Mouse (Mus musculus) G1E (cell line): ENCODE measurements around the gene Wnt16. TPM values are rescaled to one million over a fixed set of nuclear protein-coding genes. Genes with fewer than 3 reads are reported as not detected.

Experiments used
- ATAC-seq: 2 replicates; pipeline ENCODE4 v1.8.0; 2016; ENCODE audit warnings: mild to moderate bottlenecking; ENCODE audit not compliant: insufficient number of reproducible peaks, poor library complexity, low FRiP score, severe bottlenecking; ENCODE audit errors: extremely low read depth
- DNase-seq: peaks from one replicate; pipeline ENCODE4 v3.0.0; 2012; ENCODE audit warnings: low spot score
- H3K27me3 ChIP-seq: 2 replicates; pipeline ENCODE4 v1.6.1; 2012; ENCODE audit warnings: mild to moderate bottlenecking, low read length, inconsistent platforms; ENCODE audit not compliant: insufficient read depth
- H3K36me3 ChIP-seq: replicated peaks from 2 replicates; pipeline ENCODE3; 2012; ENCODE audit warnings: mild to moderate bottlenecking, inconsistent platforms
- H3K4me1 ChIP-seq: 2 replicates; pipeline ENCODE4 v1.6.1; 2012; ENCODE audit warnings: low read depth, low read length, inconsistent platforms, mixed read lengths; ENCODE audit not compliant: insufficient read depth
- H3K4me3 ChIP-seq: 2 replicates; pipeline ENCODE4 v1.5.1; 2012; ENCODE audit warnings: low read depth, mild to moderate bottlenecking, inconsistent platforms, low read length, moderate library complexity, mixed read lengths
- H3K9me3 ChIP-seq: replicated peaks from 2 replicates; pipeline ENCODE4 v1.6.1; 2012; ENCODE audit warnings: inconsistent platforms
- CTCF ChIP-seq: IDR thresholded peaks from 2 replicates; pipeline ENCODE4 v1.5.1; 2012; ENCODE audit warnings: low read depth, low read length, inconsistent platforms, mixed read lengths
- GATA1 ChIP-seq: IDR thresholded peaks from 2 replicates; pipeline ENCODE4 v1.6.1; 2012; ENCODE audit warnings: borderline replicate concordance, low read length, inconsistent platforms, mixed read lengths
- GATA2 ChIP-seq: IDR thresholded peaks from 2 replicates; pipeline ENCODE4 v1.6.1; 2012; ENCODE audit warnings: low read depth, low read length, inconsistent platforms, borderline replicate concordance
- POLR2AphosphoS5 ChIP-seq: IDR thresholded peaks from 2 replicates; pipeline ENCODE4 v1.6.1; 2012; ENCODE audit warnings: low read depth, low read length, inconsistent platforms; ENCODE audit not compliant: insufficient replicate concordance
- TAL1 ChIP-seq: conservative IDR thresholded peaks from 2 replicates; pipeline ENCODE4 v1.6.1; 2012; ENCODE audit warnings: low read depth, low read length, inconsistent platforms, mixed read lengths
- polyA plus RNA-seq: library from polyadenylated mRNA; stranded (reverse); fragments of >175 nt; gene quantifications from 2 replicates; pipeline ENCODE4 v1.2.3, GENCODE M21; 2012
- total RNA-seq, 2 experiments: library from RNA; stranded (forward) in 1 of 2; stranded (reverse) in 1 of 2; fragments of 200-1000 nt in 1 of 2; fragments of >200 nt in 1 of 2; fragmentation: Nextera tagmentation in 1 of 2; gene quantifications; 2 replicates each; pipeline ENCODE4 v1.2.3; 2014 to 2017

Wnt16 gene
- total and polyA plus RNA-seq, 3 experiments, result not detected

- TF ChIP-seq TAL1 (no peak), CTCF (peak; percentile 88)
- Histone ChIP-seq H3K36me3 (peaks cover 56% of the 10 kb centered on the region), H3K27me3 (peaks cover 3% of the 10 kb centered on the region; the same call in 1 of the 2 replicates), H3K4me1 (peaks cover 10% of the 10 kb centered on the region), H3K9me3 (no peaks in the 10 kb centered on the region), H3K4me3 (no peak overlapping the region)
- DNase-seq (peak; percentile 42), ATAC-seq (peak; percentile 54)
These were observed 37.5 kb downstream of the Wnt16 start for GRCm38 (mm10) chr6:22325364-22326072.

- no peak overlapping the region for H3K4me3 ChIP-seq
- no peak for ATAC-seq
- H3K27me3 ChIP-seq, result peaks cover 3% of the 10 kb centered on the region; the same call in 1 of the 2 replicates
- H3K9me3 ChIP-seq, result no peaks in the 10 kb centered on the region
- peaks cover 11% of the 10 kb centered on the region for H3K4me1 ChIP-seq
- H3K36me3 ChIP-seq, result peaks cover 57% of the 10 kb centered on the region
- TF ChIP-seq POLR2AphosphoS5 (no peak), CTCF (no peak), GATA2 (no peak), TAL1 (no peak), GATA1 (no peak)
- no peak for DNase-seq
These were observed 38.3 kb downstream of the Wnt16 start for GRCm38 (mm10) chr6:22326289-22326688.

GRCm38 (mm10) chr6:22327091-22327490 is 39.1 kb downstream of the Wnt16 start:
- no peak for TF ChIP-seq TAL1
- TF ChIP-seq CTCF, result no peak
- no peak for TF ChIP-seq POLR2AphosphoS5
- TF ChIP-seq GATA2, result no peak
- no peak for TF ChIP-seq GATA1
- DNase-seq (no peak), ATAC-seq (no peak)
- H3K4me3 ChIP-seq, result no peak overlapping the region
- peaks cover 11% of the 10 kb centered on the region for H3K4me1 ChIP-seq
- no peaks in the 10 kb centered on the region for H3K9me3 ChIP-seq
- peaks cover 59% of the 10 kb centered on the region for H3K36me3 ChIP-seq
- peaks cover 3% of the 10 kb centered on the region; the same call in 1 of the 2 replicates for H3K27me3 ChIP-seq

- no peak for TF ChIP-seq GATA1
- no peak for TF ChIP-seq POLR2AphosphoS5
- TF ChIP-seq TAL1, result no peak
- TF ChIP-seq GATA2, result no peak
- no peak for TF ChIP-seq CTCF
- ATAC-seq (no peak), DNase-seq (no peak)
- Histone ChIP-seq H3K27me3 (peaks cover 3% of the 10 kb centered on the region; the same call in 1 of the 2 replicates), H3K9me3 (no peaks in the 10 kb centered on the region), H3K36me3 (peaks cover 54% of the 10 kb centered on the region), H3K4me1 (peaks cover 12% of the 10 kb centered on the region), H3K4me3 (no peak overlapping the region)
These were observed 39.9 kb downstream of the Wnt16 start for GRCm38 (mm10) chr6:22327931-22328330.

GRCm38 (mm10) chr6:22330169-22330960 is 42.3 kb downstream of the Wnt16 start:
- Histone ChIP-seq H3K36me3 (peaks cover 38% of the 10 kb centered on the region), H3K4me3 (no peak overlapping the region), H3K27me3 (peaks cover 3% of the 10 kb centered on the region; the same call in 1 of the 2 replicates), H3K4me1 (peaks cover 10% of the 10 kb centered on the region), H3K9me3 (no peaks in the 10 kb centered on the region)
- ATAC-seq (no peak), DNase-seq (no peak)
- TF ChIP-seq GATA1, result no peak
- no peak for TF ChIP-seq TAL1
- no peak for TF ChIP-seq GATA2
- no peak for TF ChIP-seq POLR2AphosphoS5
- no peak for TF ChIP-seq CTCF

- Histone ChIP-seq H3K4me3 (no peak overlapping the region), H3K4me1 (peaks cover 6% of the 10 kb centered on the region), H3K9me3 (no peaks in the 10 kb centered on the region), H3K36me3 (peaks cover 28% of the 10 kb centered on the region), H3K27me3 (peaks cover 3% of the 10 kb centered on the region; the same call in 1 of the 2 replicates)
- DNase-seq (no peak), ATAC-seq (no peak)
- TF ChIP-seq POLR2AphosphoS5 (no peak), CTCF (no peak), TAL1 (no peak), GATA2 (no peak), GATA1 (no peak)
These were observed 44.5 kb downstream of the Wnt16 start for GRCm38 (mm10) chr6:22332548-22332947.

- no peak for DNase-seq
- Histone ChIP-seq H3K4me3 (no peak overlapping the region), H3K36me3 (peaks cover 24% of the 10 kb centered on the region), H3K4me1 (peaks cover 14% of the 10 kb centered on the region), H3K27me3 (peaks cover 7% of the 10 kb centered on the region), H3K9me3 (no peaks in the 10 kb centered on the region)
- ATAC-seq, result no peak
- no peak for TF ChIP-seq TAL1
- no peak for TF ChIP-seq GATA1
- TF ChIP-seq GATA2, result no peak
- TF ChIP-seq CTCF, result no peak
- TF ChIP-seq POLR2AphosphoS5, result no peak
These were observed 51.9 kb downstream of the Wnt16 start for GRCm38 (mm10) chr6:22339763-22340542.
